Mouse (Mus musculus) heart, adult 8-10 months (tissue): ENCODE measurements around the gene Ccdc43. TPM values are rescaled to one million over a fixed set of nuclear protein-coding genes. Genes with fewer than 3 reads are reported as not detected.
"Not testable (repeated sequence)": the region's sequence is repeated elsewhere in the genome, so short reads cannot be mapped to it uniquely, and the experiment has no call there.

Source experiments
- DNase-seq: peaks from one replicate; pipeline ENCODE4 v3.0.0; 2022; ENCODE audit warnings: low spot score
- total RNA-seq, 4 experiments: library from RNA; stranded (reverse); gene quantifications; 2 replicates each; pipeline ENCODE4 v1.2.4; 2022

The Ccdc43 gene
- total RNA-seq = 10 to 100 TPM; 21.0 to 25.0 (median 22.0) TPM

DNA sequence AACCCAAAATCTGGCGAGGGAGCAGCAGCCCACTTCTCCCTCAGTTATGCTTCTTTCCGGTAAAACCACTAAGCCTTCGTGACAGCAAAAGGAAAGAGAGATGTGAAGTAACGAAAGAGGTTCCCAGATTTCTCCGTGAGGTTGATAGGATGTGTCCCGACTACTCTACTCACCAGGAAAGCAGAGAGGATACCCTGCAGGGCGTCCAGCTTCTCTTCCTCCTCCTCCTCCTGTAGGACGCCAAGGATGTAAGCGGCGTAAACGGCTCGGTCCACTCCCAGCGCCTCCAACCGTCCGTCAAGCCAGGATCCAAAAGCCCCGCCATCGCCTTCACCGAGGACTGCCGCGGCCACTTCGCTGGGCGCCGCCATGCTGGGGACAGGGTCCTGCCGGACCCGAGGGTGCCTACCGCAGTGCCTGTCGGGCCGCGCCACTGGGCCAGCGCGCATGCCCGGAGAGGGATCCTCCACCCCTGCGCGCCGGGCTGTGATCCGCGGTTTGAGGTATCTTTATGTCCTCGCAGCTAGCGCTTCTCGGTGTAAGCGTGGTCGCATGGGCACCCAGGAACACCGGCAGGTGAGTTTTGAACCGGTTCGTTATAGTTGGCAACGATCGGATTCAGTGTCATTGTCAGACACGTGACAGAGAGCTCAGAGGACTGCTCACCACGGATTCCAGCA is at the start of gene Ccdc43:
Gene Ccdc43 (minus strand): TSS at position 445 of the 680 bp plus-strand sequence.
- DNase-seq = peak; percentile 86

DNA sequence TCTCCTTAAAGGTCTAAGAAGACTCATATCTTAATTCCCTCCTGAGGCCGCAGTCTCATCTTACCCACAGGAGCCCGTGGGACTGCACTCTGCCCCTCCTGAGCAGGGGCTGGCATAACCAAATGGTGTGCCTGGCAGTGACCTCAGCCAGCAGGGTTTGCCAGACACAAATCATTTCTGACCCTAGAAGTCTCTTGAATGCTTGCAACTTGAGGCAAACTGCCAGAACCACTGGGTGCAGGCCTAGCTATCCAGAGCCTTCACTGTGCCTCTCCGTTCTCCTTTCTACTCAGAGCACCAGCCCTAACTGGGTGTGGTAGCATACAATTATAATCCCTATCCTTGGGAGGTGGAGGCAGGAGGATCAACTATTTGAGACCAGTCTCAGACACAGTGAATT is 47.2 kb upstream of the Ccdc43 start:
- no peak for DNase-seq

DNA sequence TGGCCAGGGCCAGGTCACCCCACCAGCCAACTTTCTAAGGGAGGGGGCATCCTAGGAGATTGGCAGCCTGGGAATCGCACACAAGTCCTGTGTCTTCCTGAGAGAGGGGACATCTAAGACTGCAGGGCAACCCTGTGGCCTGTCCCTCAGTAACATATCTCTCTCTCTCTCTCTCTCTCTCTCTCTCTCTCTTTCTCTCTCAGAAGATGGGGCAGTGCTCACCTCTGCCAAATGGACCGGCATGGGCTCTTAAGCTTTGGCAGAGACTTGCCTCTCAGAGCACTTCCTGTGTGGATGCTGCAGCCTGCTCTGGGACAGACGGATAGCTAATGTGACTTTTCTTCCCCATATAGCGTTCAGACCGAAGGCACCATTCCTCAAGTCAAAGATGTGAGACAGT is 45.3 kb upstream of the Ccdc43 start:
- no peak for DNase-seq

DNA sequence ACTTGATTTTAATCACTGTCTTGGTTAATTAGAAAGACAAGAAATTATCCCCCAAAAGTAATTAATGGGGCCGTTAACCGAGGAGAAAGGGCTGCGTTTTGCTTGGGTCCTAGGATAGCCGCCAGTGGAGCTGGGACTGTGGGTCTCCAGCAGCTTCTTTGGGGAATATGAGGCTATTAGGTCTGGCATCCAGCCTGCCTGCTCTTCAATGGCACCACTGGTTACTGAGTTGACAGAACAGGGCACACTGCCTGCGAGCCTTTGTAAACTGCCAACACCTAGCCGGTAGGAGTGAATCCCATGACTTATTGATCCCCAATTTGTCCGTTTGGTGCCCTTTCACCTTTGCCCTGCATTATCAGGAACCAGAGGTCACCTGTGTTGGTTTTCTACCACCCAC is 44.5 kb upstream of the Ccdc43 start:
- DNase-seq = no peak

DNA sequence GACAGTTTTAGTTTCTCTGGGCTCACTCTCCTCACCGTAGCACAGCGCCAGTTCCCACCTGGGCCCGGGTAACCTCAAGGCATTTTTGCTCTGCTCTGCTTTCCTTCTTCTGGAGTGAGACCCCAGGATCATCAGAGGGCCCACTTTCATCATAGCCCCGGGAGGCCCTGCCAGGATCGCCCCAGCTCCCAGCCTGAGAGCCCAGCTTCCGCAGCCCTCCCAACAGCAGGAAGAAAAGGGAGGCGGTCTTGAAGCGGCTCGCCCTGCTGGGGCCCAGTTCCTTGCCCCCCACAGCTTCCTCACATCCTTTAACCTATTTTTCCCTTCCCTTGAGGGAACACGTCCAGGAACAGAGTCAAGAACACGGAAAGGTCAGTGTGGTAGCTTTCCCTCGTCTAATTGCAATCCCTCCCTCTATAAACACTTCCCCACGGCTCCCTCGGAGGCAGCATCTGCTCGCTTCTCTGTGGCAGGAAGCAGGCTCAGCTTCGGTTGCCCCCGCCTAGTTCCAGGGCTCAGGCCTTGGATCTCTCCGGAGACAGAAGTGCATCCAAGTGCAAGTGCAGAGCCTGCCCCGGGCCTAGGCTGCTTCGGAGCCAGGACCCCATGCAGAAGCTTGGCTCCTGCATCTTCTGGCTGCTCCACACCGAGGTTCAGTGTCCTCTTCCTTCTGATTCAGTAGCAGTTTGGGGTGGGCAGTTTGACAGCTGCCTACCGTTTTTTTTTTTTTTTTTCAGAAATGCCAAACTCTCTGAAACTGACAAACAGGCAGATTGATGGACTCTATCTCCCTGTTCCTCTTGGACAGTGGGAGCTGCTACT is 43.8 kb upstream of the Ccdc43 start:
- DNase-seq = peak; percentile 16

DNA sequence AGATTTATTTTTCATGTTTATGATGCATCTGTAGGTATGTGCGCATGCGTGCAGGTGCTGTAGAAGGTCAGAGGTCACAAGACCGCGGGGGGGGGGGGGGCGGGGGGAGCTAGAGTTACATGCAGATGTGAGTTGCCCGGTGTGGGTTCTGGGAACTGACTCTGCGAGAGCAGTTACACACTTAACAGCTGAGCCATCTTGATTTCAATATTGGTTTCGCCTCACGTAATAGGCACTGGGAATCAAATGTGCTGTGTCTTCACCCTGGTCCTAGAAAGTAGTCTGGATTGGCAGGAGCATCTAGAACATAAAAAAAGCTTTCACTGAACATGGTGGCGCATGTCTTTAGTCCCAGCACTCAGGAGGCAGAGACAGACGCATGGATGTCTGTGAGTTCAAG is 43.1 kb upstream of the Ccdc43 start:
- no peak for DNase-seq

DNA sequence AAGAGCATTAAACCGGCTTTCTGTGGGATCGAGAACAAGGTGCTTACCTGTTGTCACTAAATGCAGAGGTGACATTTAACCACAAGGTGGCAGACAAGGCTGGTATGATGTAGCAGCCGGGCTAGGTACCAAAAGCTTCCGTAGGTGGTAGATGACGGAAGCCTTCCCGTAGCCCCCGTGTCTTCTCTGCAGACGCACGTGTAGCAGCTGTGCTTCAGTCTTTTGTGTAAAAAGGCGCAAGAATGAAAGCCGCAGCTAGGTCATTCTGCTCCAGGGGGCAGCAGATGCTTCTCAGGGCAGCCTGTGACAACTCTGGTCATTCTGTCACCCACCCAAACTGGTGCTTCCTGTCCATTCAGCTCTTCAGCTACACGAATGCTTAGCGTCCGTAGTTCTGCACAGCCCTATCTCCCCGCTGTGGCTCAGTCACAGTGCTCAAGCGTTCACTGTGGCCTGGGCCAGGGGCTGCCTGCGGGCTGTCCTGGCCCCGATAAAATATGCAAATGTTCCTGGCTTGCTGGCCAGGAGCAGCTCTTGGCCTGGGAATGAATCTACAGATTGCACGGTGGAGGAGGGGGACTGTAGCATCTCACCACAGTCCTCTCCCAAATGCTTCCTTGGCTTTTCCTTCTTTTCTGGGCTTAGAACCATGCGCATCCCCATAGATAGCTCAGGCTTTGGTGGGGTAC is 41.8 kb upstream of the Ccdc43 start:
- DNase-seq = peak; percentile 28

DNA sequence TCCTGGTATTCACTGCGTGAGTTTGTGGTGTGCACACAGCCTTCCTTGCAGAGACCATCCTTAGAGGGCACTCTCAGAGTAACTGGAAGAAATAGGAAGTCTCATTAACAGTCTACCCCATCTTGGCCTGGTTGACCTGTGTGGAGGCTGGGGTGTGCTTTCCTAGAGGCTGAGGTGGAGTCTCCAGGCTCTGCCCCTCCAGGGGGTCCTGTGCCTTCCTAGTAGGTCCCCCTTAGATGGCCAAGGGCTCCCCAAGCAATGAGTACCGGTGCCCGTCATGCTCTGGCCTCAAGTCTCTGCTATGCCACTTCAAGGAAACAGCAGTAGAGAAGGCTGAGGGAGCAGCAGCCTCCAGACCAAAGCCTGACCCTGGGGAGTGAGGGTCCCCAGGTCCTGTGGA is 40.5 kb upstream of the Ccdc43 start:
- no peak for DNase-seq

DNA sequence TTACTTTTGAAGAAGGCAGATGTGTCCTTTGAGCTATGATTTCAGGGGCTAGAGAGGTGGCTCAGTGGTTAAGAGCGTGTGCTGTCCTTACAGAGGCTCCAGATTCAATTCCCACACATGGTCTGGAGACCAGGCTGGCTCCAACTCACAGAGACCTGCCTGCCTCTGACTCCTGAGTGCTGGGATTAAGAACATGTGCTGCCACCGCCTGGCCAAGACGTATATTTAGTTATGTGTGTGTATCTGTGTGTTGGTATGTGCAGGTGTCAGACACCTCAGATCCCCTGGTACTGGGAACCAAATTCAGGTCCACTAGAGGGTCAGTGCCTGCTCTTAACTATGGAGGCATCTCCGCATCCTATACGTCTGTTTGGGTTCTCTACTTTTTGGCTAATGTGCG is 37.4 kb upstream of the Ccdc43 start:
- DNase-seq = no peak

DNA sequence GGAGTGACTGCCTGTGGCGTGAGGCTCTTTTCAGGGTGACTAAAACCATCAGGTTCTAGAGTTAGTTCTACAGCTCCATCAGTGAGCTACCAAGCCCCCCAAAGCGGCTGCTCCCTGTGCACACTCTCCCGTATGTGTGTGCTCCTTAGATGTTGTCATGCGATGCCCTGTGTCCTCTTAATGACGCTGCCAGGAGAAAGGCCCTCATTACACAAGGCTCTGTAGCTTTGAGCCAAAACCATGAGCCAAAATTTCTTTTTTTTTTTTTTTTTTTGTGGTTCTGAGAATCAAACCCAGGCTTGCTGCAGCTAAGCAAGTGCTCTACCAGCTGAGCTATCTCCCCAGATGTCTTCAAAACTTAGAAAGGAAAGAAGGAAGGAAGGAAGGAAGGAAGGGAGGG is 35.6 kb upstream of the Ccdc43 start:
- no peak for DNase-seq

DNA sequence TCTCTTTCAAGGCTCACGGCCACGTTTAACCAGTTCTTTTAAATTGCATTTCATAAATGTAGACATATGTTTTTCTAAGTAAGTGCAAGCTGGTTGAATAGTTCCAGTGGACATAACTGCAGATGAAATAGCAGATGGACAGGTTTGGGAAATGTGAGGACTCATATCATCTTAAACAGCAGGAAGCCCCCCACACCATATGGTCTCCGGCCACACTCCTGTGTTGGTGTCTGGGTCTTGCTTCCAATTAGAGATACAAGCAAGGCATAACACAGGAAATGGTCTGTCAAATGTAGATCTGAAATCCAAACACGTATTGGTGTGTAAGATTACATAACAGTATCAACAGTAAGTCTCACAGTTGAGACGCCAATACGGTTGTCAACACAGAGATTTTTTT is 33.8 kb upstream of the Ccdc43 start:
- DNase-seq = no peak

DNA sequence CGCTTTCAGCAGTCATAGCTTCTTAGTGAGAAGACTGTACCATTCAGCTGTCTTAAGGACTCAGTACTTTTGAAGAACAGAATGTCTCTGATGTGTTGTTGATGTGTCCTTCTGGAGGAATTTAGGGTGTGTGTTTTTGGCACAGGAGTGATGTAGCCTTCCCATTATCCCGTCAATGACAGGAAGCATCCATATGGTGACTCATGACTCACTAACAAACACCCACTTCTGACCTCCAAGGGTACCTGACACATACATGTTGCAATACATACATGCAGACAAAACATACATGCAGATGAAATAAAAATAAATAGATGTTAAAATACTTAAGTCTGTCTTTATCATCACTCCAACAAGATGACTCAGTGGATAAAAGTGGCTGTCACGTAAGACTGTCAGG is 32.3 kb upstream of the Ccdc43 start:
- no peak for DNase-seq

DNA sequence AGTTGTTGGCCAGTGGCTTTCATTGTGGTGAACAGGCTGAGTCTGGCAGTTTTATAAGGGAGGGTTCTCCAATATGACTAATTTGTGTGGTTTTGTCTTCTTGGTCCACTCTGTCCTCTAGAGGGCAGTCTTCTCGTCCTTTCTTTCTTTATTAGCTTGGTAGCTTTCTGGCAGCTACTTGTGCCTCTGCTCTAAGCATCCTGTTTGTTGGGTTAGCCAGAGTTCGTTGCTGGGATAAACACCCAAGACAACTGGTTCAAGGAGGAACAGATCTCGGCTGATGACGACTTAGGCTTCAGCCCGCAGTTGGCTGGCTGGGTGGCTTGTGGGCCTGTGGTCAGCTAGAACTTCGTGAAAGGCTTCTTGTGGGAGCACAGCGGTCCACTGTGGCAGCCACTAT is 31.0 kb upstream of the Ccdc43 start:
- peak; percentile 66 for DNase-seq

DNA sequence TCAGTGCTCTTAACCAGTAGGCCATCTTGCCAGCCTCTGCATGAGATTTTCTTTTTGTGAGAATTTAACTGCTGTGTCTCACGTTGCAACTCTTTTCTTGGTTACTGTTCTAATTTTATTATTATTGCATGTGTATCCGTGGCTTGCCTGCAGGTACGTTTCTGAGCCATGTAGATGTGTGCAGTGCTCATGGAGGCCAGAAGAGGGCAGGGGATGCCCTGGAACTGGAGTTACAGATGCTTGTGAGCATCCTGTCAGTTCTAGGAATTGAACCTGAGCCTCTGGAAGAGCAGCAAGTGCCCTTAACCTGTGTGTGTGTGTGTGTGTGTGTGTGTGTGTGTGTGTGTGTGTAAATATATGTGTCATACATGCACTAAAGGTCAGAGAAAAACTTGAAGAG is 28.0 kb upstream of the Ccdc43 start:
- DNase-seq = no peak

DNA sequence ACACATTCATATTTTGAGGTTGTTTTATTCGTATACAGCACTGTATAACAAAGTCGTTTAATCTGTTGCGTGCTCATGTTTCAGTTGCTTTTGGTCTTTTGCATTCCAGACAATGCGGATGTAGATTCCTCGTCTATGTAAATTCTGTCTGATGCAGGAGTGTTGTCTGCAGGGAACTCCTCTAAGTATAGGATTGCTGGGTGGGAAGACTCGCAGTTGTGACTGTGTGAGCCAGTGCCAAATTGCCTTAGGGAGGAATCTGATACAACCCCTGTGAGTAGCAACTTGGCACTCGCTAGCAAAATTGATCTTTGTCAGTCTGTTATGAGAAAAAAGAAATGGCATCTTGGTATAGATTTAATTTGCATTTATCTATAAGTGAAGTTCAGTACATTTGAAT is 18.6 kb upstream of the Ccdc43 start:
- no peak for DNase-seq

DNA sequence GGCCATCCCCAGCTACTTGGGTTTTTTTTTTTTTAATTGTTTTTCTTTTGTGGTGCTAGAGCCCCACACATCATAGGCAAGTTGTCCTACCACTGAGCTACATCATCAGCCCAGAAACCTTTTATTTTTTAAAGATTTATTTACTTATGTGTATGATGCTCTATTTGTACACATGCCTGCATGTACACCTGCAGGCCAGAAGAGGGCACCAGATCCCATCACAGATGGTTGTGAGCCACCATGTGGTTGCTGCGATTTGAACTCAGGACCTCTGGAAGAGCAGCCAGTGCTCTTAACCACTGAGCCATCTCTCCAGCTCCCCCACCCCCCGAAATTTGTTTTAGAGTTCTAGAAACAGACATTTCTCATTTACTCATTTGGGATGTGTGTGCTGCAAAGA is 17.0 kb upstream of the Ccdc43 start:
- DNase-seq = not testable (repeated sequence)

DNA sequence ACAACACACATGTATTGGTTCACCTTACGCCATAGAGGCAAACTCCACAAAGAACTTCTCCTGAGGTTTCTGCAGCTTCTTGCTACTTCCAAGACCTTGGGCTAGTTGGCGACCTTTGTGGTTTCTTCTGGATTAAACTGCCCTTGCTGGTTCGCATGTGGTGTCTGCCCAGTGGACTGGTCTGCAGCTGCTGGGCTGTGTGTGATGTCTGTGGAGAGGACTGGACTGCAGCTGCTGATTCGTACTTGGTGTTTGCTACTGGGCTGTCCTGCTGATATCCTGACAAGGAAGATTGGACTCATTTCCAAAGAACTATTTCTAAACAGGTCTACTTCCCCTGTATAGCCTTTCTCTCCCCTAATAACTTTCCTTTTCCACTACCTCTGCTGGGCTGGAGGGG is 14.8 kb upstream of the Ccdc43 start:
- DNase-seq = no peak

DNA sequence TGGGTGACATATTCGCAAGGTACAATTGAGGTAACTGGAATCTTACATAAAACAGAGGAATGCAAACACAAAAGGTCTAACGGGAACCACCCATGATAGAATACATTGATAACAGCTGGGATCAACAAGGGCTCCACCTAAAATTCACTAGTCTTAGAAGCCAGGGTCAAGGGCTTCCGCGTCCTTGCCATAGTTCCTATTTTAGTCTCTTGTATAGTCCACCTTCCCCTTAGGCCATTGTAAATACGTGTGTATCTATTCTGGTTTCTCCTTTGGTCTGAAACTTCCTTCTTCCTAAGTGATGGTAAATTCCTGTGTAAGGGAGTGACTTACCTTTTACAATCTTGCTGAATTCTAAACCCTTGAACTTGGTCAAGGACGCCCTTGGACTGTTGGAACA is 4.6 kb upstream of the Ccdc43 start:
- not testable (repeated sequence) for DNase-seq

DNA sequence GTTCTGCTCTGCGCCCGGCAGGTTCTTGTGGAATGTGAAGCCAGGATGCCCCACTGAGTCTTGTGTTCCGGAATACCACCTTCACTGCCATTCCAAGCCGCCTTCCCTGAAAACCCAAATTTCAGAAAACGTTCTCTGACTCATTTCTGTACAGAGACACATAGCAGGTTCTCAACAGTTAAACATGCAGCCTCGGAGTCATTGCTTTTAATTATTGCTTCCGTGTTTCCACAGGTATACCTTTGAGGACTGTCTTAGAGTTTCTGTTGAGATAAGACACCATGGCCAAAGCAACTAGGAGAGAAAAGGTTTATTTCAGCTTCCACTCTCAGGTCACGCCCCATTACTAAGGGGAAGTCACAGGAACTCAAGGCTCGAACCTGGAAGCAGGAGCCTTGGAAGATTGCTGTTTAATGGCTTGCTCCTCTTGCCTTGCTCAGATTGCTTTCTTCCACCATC is 465 bp upstream of the Ccdc43 start:
- DNase-seq = no peak

DNA sequence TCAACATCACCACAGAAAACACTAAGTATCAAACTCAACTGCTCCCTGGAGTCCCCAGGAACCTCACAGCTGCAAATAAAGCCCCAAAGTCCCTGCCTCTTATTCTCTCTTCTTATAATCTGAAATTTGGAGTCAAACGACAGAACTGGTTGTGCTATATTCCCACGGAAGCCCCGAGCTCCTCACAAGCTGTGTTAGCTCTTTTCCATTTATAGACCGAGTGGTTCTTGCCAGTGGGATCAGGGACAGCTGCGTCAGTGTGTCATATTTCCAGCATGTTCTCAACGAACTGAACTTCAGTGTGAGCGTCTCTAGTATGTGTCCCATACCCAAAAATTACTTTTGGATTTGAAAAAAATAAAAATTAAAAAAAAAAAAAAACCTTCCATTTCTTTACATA is 2.3 kb downstream of the Ccdc43 start:
- DNase-seq = no peak

DNA sequence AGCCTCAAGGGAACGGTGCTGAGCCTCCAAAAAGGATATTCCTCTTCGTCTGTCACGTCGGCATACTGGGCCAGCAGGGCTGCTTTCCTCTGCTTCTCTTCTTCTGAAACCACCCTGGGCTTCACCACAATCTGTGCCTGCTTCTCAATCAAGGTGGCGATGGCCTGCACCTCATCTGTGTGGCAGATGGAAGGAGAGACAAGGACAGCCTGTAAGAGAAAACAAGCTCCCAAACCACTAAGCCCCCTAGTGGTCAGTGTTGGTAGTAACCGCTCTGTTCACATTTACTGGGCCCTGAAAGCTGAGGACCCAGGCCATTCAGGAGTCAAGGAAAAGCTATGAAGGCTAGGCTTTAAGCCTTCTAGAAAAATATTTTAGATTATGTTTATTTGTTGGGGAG is 7.4 kb downstream of the Ccdc43 start:
- peak; percentile 57 for DNase-seq

DNA sequence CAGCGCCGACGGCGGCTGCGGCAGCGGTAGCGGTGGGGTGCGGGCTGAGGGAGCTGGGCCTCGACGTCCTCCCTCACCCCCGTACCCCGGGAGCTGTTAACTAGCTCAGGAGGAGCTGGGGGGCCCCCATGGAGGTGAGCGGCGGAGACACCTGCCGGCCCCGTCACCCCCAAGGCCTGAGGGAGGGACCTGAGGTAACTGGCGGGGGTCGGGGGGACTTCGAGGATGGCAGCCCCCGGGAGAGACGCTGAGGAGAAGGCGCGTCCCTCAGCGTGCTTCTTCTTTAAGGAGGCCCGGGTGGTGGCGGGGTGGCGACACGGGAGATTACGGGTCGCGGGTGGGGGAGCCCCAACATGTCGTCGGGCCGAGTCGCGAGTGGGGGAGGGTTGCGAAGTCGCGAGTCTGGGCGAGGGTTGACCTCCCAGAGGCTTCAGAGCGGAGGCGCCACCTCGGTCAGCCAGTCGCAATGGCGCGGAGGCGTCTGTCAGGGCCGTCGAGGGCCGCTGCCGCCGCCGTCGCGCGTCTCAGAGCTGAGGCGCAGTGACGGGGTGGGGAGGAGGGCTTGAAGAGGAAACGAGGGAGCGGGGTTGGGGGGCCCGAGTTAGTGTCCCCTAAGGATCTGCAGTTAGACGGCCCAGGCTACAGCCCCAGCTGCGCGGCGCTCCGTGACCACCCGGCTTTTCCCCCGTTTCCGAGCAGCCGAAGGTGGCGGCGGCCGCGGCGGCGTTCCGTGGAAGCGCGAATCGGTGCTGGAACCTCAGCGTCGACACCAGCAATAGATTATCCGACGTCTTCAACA is 31.7 kb downstream of the Ccdc43 start:
- no peak for DNase-seq
